Mouse (Mus musculus) granulocyte monocyte progenitor cell, adult 5-6 weeks (primary cell): ENCODE data around the gene Jup. TPM values are rescaled to one million over a fixed set of nuclear protein-coding genes. Genes with fewer than 3 reads are reported as not detected.
"Not testable (repeated sequence)": the region's sequence is repeated elsewhere in the genome, so short reads cannot be mapped to it uniquely, and the experiment has no call there.

Experiments used
- ATAC-seq: replicated peaks from 2 replicates; pipeline ENCODE4 v1.8.0; 2016; ENCODE audit warnings: mild to moderate bottlenecking, moderate TSS enrichment, inconsistent platforms; ENCODE audit not compliant: poor library complexity, severe bottlenecking
- total RNA-seq, 2 experiments: library from RNA; stranded (forward) in 1 of 2; stranded (reverse) in 1 of 2; fragments of 200-712, 200-1000 nt in 1 of 2; fragments of >200 nt in 1 of 2; fragmentation: Nextera tagmentation in 1 of 2; gene quantifications; 2 replicates each; pipeline ENCODE4 v1.2.3; 2014 to 2017

Jup gene
- total RNA-seq, 2 experiments from 2014 or later: 4.2 to 6.7 TPM

- ATAC-seq: peak; percentile 69
Observed at GRCm38 (mm10) chr11:100362209-100362978, 35.2 kb downstream of the Jup start.

- ATAC-seq: peak; percentile 54
Observed at GRCm38 (mm10) chr11:100361059-100361458, 36.5 kb downstream of the Jup start.

GRCm38 (mm10) chr11:100360175-100360574, 37.4 kb downstream of the Jup start:
- no peak for ATAC-seq

GRCm38 (mm10) chr11:100357408-100357807, 40.2 kb downstream of the Jup start:
- no peak for ATAC-seq

GRCm38 (mm10) chr11:100356819-100357211, 40.7 kb downstream of the Jup start:
- no peak for ATAC-seq

- peak; percentile 38 for ATAC-seq
Observed at GRCm38 (mm10) chr11:100355972-100356818, 41.4 kb downstream of the Jup start, which contains the start of gene Hap1. Hap1 (minus strand) TSS chr11:100356128.

GRCm38 (mm10) chr11:100355151-100355951, 42.2 kb downstream of the Jup start:
- ATAC-seq: peak; percentile 57

GRCm38 (mm10) chr11:100352076-100352857, 45.3 kb downstream of the Jup start:
- ATAC-seq: no peak

- peak; percentile 74 for ATAC-seq
Observed at GRCm38 (mm10) chr11:100344269-100344668, 53.3 kb downstream of the Jup start.

GRCm38 (mm10) chr11:100335731-100336130, 61.8 kb downstream of the Jup start:
- no peak for ATAC-seq

GRCm38 (mm10) chr11:100333944-100334457, 63.6 kb downstream of the Jup start, which contains the start of gene Gast:
Gast (plus strand) TSS chr11:100334407.
- ATAC-seq: no peak

- ATAC-seq: no peak
Observed at GRCm38 (mm10) chr11:100332766-100333515, 64.6 kb downstream of the Jup start.

GRCm38 (mm10) chr11:100330816-100331375, 66.7 kb downstream of the Jup start:
- not testable (repeated sequence) for ATAC-seq

- no peak for ATAC-seq
Observed at GRCm38 (mm10) chr11:100330235-100330634, 67.3 kb downstream of the Jup start.

GRCm38 (mm10) chr11:100327761-100328160, 69.8 kb downstream of the Jup start:
- ATAC-seq: no peak

GRCm38 (mm10) chr11:100327316-100327715, 70.2 kb downstream of the Jup start:
- no peak for ATAC-seq

GRCm38 (mm10) chr11:100325062-100325629, 72.4 kb downstream of the Jup start:
- ATAC-seq: no peak

- ATAC-seq: 0 out of 2 replicates have a peak, but pooled peaks have one; percentile 4
Observed at GRCm38 (mm10) chr11:100323578-100323977, 74.0 kb downstream of the Jup start.
